Mouse (Mus musculus) heart, postnatal 0 days (tissue): ENCODE measurements around the gene Ilkap.

Experiments
- CTCF ChIP-seq: IDR thresholded peaks from 2 replicates; pipeline ENCODE4 v1.5.1; 2016; ENCODE audit warnings: antibody characterized with exemption, control low read depth, low read depth
- EP300 ChIP-seq: IDR thresholded peaks from 2 replicates; pipeline ENCODE4 v1.6.1; 2016; ENCODE audit warnings: antibody characterized with exemption, low read depth

DNA sequence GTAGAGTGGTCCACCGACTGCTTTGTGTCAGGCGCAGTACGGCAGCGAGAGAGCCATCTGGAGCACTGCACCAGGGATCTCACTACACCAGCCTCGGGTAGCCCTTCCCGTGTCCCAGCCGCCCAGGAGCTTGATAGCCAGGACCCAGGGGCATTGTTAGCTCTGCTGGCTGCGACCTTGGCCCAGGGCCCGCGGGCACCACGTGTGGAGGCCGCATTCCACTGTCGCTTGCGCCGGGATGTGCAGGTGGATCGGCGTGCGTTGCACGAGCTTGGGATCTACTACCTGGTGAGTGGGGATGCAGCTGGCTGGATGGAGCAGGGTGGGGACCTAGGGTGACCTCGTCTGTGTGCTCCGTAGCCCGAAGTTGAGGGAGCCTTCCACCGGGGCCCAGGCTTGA is 28.6 kb downstream of the Ilkap start:
- TF ChIP-seq CTCF (no peak), EP300 (no peak)
